In genomic region chr1:137352390-137353027, GRCm38 (mm10) we compare ENCODE assay signal across 24 mouse cellular contexts.
DNase-seq lines count a peak whose midpoint lies in the region; ATAC-seq and TF ChIP-seq lines count a peak whose summit lies in the region.
"Had no signal": no experiment of that assay in that cellular context is flagged by ENCODE, and none has a peak within 500 bp of the region (broad histone marks: within the 10 kb centered on the region; RNA-seq: fewer than 3 reads in every experiment).

No protein-coding gene starts in this region.

- H3K4me1 ChIP-seq in heart, embryonic 11.5 days (ENCODE audit: control insufficient read depth, insufficient read depth, low read length) = no peaks in the 10 kb centered on the region
- 0 out of 2 replicates have a peak, but pooled peaks cover 3% of the 10 kb centered on the region for H3K4me1 ChIP-seq in lung, embryonic 14.5 days (ENCODE audit: insufficient read depth)
- no peaks in the 10 kb centered on the region for H3K4me1 ChIP-seq in lung, embryonic 16.5 days (replicated peaks; ENCODE audit: control insufficient read depth, insufficient read depth, low read length)
- H3K4me1 ChIP-seq: embryonic facial prominence, embryonic 10.5 days; embryonic facial prominence, embryonic 12.5 days; forebrain, embryonic 15.5 days had no signal

- no peak overlapping the region for H3K4me3 ChIP-seq in heart, embryonic 11.5 days (ENCODE audit: low read depth, low read length)
- H3K4me3 ChIP-seq in lung, embryonic 14.5 days (ENCODE audit: low read depth, low read length) = no peak overlapping the region
- H3K4me3 ChIP-seq in lung, embryonic 16.5 days (ENCODE audit: low read length) = no peak overlapping the region
- H3K4me3 ChIP-seq: embryonic facial prominence, embryonic 10.5 days; embryonic facial prominence, embryonic 12.5 days; forebrain, embryonic 13.5 days; forebrain, embryonic 15.5 days had no signal

- H3K27ac ChIP-seq in heart, embryonic 11.5 days (ENCODE audit: low read depth, low read length) = no peak overlapping the region
- H3K27ac ChIP-seq in lung, embryonic 14.5 days (ENCODE audit: low read depth) = no peak overlapping the region; the same call in 1 of the 2 replicates
- H3K27ac ChIP-seq in lung, embryonic 16.5 days (ENCODE audit: low read length) = peak overlapping the region; percentile 44; the same call in 1 of the 2 replicates
- H3K27ac ChIP-seq: embryonic facial prominence, embryonic 10.5 days; embryonic facial prominence, embryonic 12.5 days; forebrain, embryonic 13.5 days; forebrain, embryonic 15.5 days had no signal

- ATAC-seq in heart, embryonic 11.5 days (replicated peaks; ENCODE audit: insufficient number of reproducible peaks, low FRiP score, low TSS enrichment) = no peak
- peak; percentile 81 for ATAC-seq in lung, embryonic 14.5 days (ENCODE audit: insufficient read depth)
- ATAC-seq in lung, embryonic 16.5 days (ENCODE audit: low read depth) = peak; percentile 90
- ATAC-seq: activated CD4-positive, CD25-positive, alpha-beta regulatory T cell, adult 4 months; CD4-positive, CD25-positive, alpha-beta regulatory T cell, adult 4 months; forebrain, embryonic 13.5 days; forebrain, embryonic 15.5 days; Patski had no signal

- H3K36me3 ChIP-seq in heart, embryonic 11.5 days (ENCODE audit: control insufficient read depth, insufficient read depth, low read length) = no peaks in the 10 kb centered on the region
- H3K36me3 ChIP-seq in lung, embryonic 14.5 days (ENCODE audit: insufficient read depth) = no peaks in the 10 kb centered on the region
- no peaks in the 10 kb centered on the region for H3K36me3 ChIP-seq in lung, embryonic 16.5 days (ENCODE audit: control insufficient read depth, insufficient read depth, low read length)
- H3K36me3 ChIP-seq: embryonic facial prominence, embryonic 10.5 days; embryonic facial prominence, embryonic 12.5 days; forebrain, embryonic 15.5 days; G1E had no signal

- H3K27me3 ChIP-seq in heart, embryonic 11.5 days (ENCODE audit: control insufficient read depth, insufficient read depth, low read length) = no peaks in the 10 kb centered on the region
- no peaks in the 10 kb centered on the region for H3K27me3 ChIP-seq in lung, embryonic 14.5 days (ENCODE audit: insufficient read depth, low read length)
- H3K27me3 ChIP-seq in lung, embryonic 16.5 days (ENCODE audit: control insufficient read depth, insufficient read depth, low read depth, low read length) = no peaks in the 10 kb centered on the region
- H3K27me3 ChIP-seq: CH12.LX; embryonic facial prominence, embryonic 12.5 days; forebrain, embryonic 13.5 days; forebrain, embryonic 15.5 days; Patski had no signal

- 80% methylated on average over 5 of the region's 5 CpGs for WGBS in heart, embryonic 11.5 days (ENCODE audit: insufficient replicate concordance)
- WGBS in lung, embryonic 14.5 days = 51% methylated on average over 5 of the region's 5 CpGs
- WGBS in lung, embryonic 16.5 days = 60% methylated on average over 5 of the region's 5 CpGs

- H3K4me2 ChIP-seq in heart, embryonic 11.5 days = no peak overlapping the region
- no peak overlapping the region for H3K4me2 ChIP-seq in lung, embryonic 14.5 days
- no peak overlapping the region for H3K4me2 ChIP-seq in lung, embryonic 16.5 days (ENCODE audit: low read depth, low read length)
- H3K4me2 ChIP-seq: embryonic facial prominence, embryonic 12.5 days; forebrain, embryonic 13.5 days; forebrain, embryonic 15.5 days had no signal

- H3K9ac ChIP-seq in heart, embryonic 11.5 days (ENCODE audit: low read depth, low read length) = no peak overlapping the region
- no peak overlapping the region for H3K9ac ChIP-seq in lung, embryonic 14.5 days
- no peak overlapping the region for H3K9ac ChIP-seq in lung, embryonic 16.5 days (ENCODE audit: low read length)
- H3K9ac ChIP-seq: embryonic facial prominence, embryonic 12.5 days; forebrain, embryonic 13.5 days; forebrain, embryonic 15.5 days had no signal

- peak; percentile 55 for DNase-seq in heart, adult 11 months
- DNase-seq in lung, embryonic 14.5 days = peak; percentile 81
- DNase-seq in lung, postnatal 4 days = no peak
- DNase-seq in lung, adult 18-20 months = no peak
- DNase-seq: adrenal gland, adult 8-10 months; adrenal gland, postnatal 14 days; adrenal gland, postnatal 36 days; B cell, adult 2 months; cerebellum, adult 11-12 months; cerebellum, adult 2 months; cerebellum, adult 9-10 months; cerebellum, postnatal 10 days; cerebellum, postnatal 25 days had no signal

- no peak for TF ChIP-seq CTCF in lung, embryonic 14.5 days (IDR thresholded peaks at IDR 0.05; ENCODE audit: low read depth)

- H3K9me3 ChIP-seq in heart, embryonic 11.5 days (replicated peaks; ENCODE audit: control insufficient read depth, low read length) = no peaks in the 10 kb centered on the region
- H3K9me3 ChIP-seq in lung, embryonic 14.5 days (ENCODE audit: low read depth, low read length) = no peaks in the 10 kb centered on the region
- H3K9me3 ChIP-seq in lung, embryonic 16.5 days (ENCODE audit: control insufficient read depth, low read length) = no peaks in the 10 kb centered on the region
- H3K9me3 ChIP-seq: embryonic facial prominence, embryonic 10.5 days; embryonic facial prominence, embryonic 12.5 days; forebrain, embryonic 13.5 days; forebrain, embryonic 15.5 days had no signal

Comparison
In these comparisons a context has a peak if more than half of its experiments do, and no peak if none do; other contexts are left out.
1. DNase-seq: peak in heart, adult 11 months (single experiment) and lung, embryonic 14.5 days (single experiment); none in lung, postnatal 4 days (0 of 2) and lung, adult 18-20 months (0 of 2).